Mouse (Mus musculus) cerebellum, adult 2 months (tissue): ENCODE measurements around the gene Marveld2. TPM values are rescaled to one million over a fixed set of nuclear protein-coding genes. Genes with fewer than 3 reads are reported as not detected.
A peak's percentile ranks its signal among the peaks of the same experiment; 100 is the strongest.

Experiments used
- DNase-seq, 2 experiments: peaks; one replicate each; pipeline ENCODE4 v3.0.0; 2021
- H3K27ac ChIP-seq: fragments of 200-500 bp; 2 replicates; pipeline ENCODE4 v1.5.1; 2012; ENCODE audit warnings: low read length, control low read depth, inconsistent platforms; ENCODE audit not compliant: insufficient read depth
- H3K27me3 ChIP-seq: fragments of 200-500 bp; 2 replicates; pipeline ENCODE4 v1.6.1; 2012; ENCODE audit warnings: inconsistent platforms, mild to moderate bottlenecking, low read length, moderate library complexity; ENCODE audit not compliant: control insufficient read depth, insufficient read depth
- H3K4me1 ChIP-seq: fragments of 200-500 bp; 2 replicates; pipeline ENCODE4 v1.6.1; 2011; ENCODE audit warnings: low read length; ENCODE audit not compliant: control insufficient read depth, insufficient read depth
- H3K4me3 ChIP-seq: fragments of 200-500 bp; replicated peaks from 2 replicates; pipeline ENCODE3; 2011; ENCODE audit warnings: mild to moderate bottlenecking, low read depth, low read length, control low read depth; ENCODE audit not compliant: insufficient read depth
- CTCF ChIP-seq: fragments of 200-500 bp; IDR thresholded peaks from 2 replicates; pipeline ENCODE4 v1.5.1; 2011; ENCODE audit warnings: low read depth, mild to moderate bottlenecking, control low read depth, low read length, moderate library complexity, borderline replicate concordance; ENCODE audit not compliant: insufficient read depth
- POLR2A ChIP-seq: fragments of 200-500 bp; IDR thresholded peaks from 2 replicates; pipeline ENCODE4 v1.6.1; 2011; ENCODE audit warnings: low read length, control low read depth, borderline replicate concordance; ENCODE audit not compliant: insufficient read depth
- WGBS: fragments of 180-500 bp; shearing (Covaris S2); methylation state at CpG from one replicate; pipeline ENCODE4 v1.1.7; 2018; 5-methylcytosine and 5-hydroxymethylcytosine counted together
- polyA plus RNA-seq: library from polyadenylated mRNA; depleted of rRNA; stranded (reverse); fragments of >200 nt; gene quantifications from 2 replicates; pipeline ENCODE4 v1.2.3, GENCODE M21; 2012; rRNA removed

The Marveld2 gene
- 13.5 and 16.4 TPM in 2 replicates for polyA plus RNA-seq

GRCm38 (mm10) chr13:100616181-100617087, at the start of gene Marveld2:
TSS of gene Marveld2 (minus strand) at chr13:100616971.
- TF ChIP-seq CTCF (no peak), POLR2A (no peak; the same call in none of the 2 replicates)
- H3K4me3 ChIP-seq, result peak within 1 kb of the TSS; percentile 58
- 5% methylated on average over 77 of the region's 77 CpGs for WGBS
- DNase-seq, result peak; percentile 89 to 90
- H3K4me1 ChIP-seq, result peaks cover 3% of the 10 kb centered on the region; the same call in 1 of the 2 replicates
- no peaks in the 10 kb centered on the region for H3K27me3 ChIP-seq
- H3K27ac ChIP-seq, result peak within 1 kb of the TSS; percentile 88

GRCm38 (mm10) chr13:100659864-100660456, 43.2 kb upstream of the Marveld2 start:
- H3K27me3 ChIP-seq, result no peaks in the 10 kb centered on the region
- WGBS, result 41% methylated on average over 4 of the region's 4 CpGs
- TF ChIP-seq POLR2A (no peak), CTCF (peak; percentile 77)

GRCm38 (mm10) chr13:100658091-100658490, 41.3 kb upstream of the Marveld2 start:
- Histone ChIP-seq H3K27ac (no peak overlapping the region), H3K4me3 (no peak overlapping the region), H3K27me3 (no peaks in the 10 kb centered on the region), H3K4me1 (no peaks in the 10 kb centered on the region)
- no peak for DNase-seq
- 95% methylated on average over 5 of the region's 5 CpGs for WGBS
- TF ChIP-seq POLR2A (no peak), CTCF (no peak)

More at GRCm38 (mm10) chr13:100659864-100660456, 43.2 kb upstream of the Marveld2 start:
- Histone ChIP-seq H3K27ac (no peak overlapping the region), H3K4me3 (no peak overlapping the region), H3K4me1 (no peaks in the 10 kb centered on the region)
- DNase-seq, result peak; percentile 54 to 56

GRCm38 (mm10) chr13:100651439-100652186, 34.8 kb upstream of the Marveld2 start, which contains the start of gene Taf9:
TSS of gene Taf9 (plus strand) at chr13:100651579.
- DNase-seq, result no peak
- H3K4me3 ChIP-seq, result peak within 1 kb of the TSS; percentile 96
- peak within 1 kb of the TSS; percentile 99 for H3K27ac ChIP-seq
- TF ChIP-seq POLR2A (peak; percentile 48; the same call in 1 of the 2 replicates), CTCF (no peak)
- WGBS, result 1% methylated on average over 58 of the region's 63 CpGs
- H3K4me1 ChIP-seq, result no peaks in the 10 kb centered on the region
- H3K27me3 ChIP-seq, result no peaks in the 10 kb centered on the region

GRCm38 (mm10) chr13:100650550-100651438, 34.0 kb upstream of the Marveld2 start, which contains the start of the genes Ak6 and Rad17:
TSS of gene Ak6 (plus strand) at chr13:100650979.
TSS of gene Rad17 (minus strand) at chr13:100651051.
- peak; percentile 93 to 98 for DNase-seq
- TF ChIP-seq POLR2A (peak; percentile 77; the same call in 1 of the 2 replicates), CTCF (no peak)
- Histone ChIP-seq H3K4me3 (peak within 1 kb of the TSS; percentile 96), H3K27me3 (no peaks in the 10 kb centered on the region), H3K27ac (peak within 1 kb of the TSS; percentile 99), H3K4me1 (no peaks in the 10 kb centered on the region)
- WGBS, result under 1% methylated on average over 73 of the region's 73 CpGs

GRCm38 (mm10) chr13:100648223-100648622, 31.5 kb upstream of the Marveld2 start:
- DNase-seq, result no peak
- TF ChIP-seq CTCF (no peak), POLR2A (no peak)
- no peak overlapping the region for H3K27ac ChIP-seq
- no peak overlapping the region for H3K4me3 ChIP-seq
- no peaks in the 10 kb centered on the region for H3K27me3 ChIP-seq
- 93% methylated on average over 8 of the region's 8 CpGs for WGBS
- no peaks in the 10 kb centered on the region for H3K4me1 ChIP-seq
